Mouse (Mus musculus): ENCODE measurements around the gene Ccr4. TPM values are rescaled to one million over a fixed set of nuclear protein-coding genes. Genes with fewer than 3 reads are reported as not detected.
A peak's percentile ranks its signal among the peaks of the same experiment; 100 is the strongest.

Ccr4 gene
- polyA plus RNA-seq, 1 experiment from 2014 or later, result not detected

- Histone ChIP-seq H3K4me3 (ENCODE audit: low read depth, low read length) (no peak overlapping the region), H3K4me1 (replicated peaks; ENCODE audit: control insufficient read depth, insufficient read depth, low read length) (0 out of 2 replicates have a peak, but pooled peaks cover 2% of the 10 kb centered on the region), H3K27me3 (ENCODE audit: control insufficient read depth, insufficient read depth, low read length) (no peaks in the 10 kb centered on the region), H3K9me3 (ENCODE audit: control insufficient read depth, low read length) (no peaks in the 10 kb centered on the region), H3K27ac (ENCODE audit: low read depth, low read length) (no peak overlapping the region), H3K4me2 (replicated peaks; ENCODE audit: low read depth, low read length) (no peak overlapping the region), H3K9ac (ENCODE audit: low read depth, low read length) (no peak overlapping the region), H3K36me3 (ENCODE audit: control insufficient read depth, insufficient read depth, low read length) (no peaks in the 10 kb centered on the region)
- 95% methylated on average over 11 of the region's 11 CpGs for WGBS
- DNase-seq (ENCODE audit: low spot score), result no peak
- ATAC-seq (ENCODE audit: low FRiP score), result no peak
Measured at GRCm38 (mm10) chr9:114501913-114502312, 2.8 kb downstream of the Ccr4 start.

- Histone ChIP-seq H3K27ac (ENCODE audit: low read depth, low read length) (no peak overlapping the region), H3K4me3 (ENCODE audit: low read depth, low read length) (no peak overlapping the region), H3K9me3 (ENCODE audit: control insufficient read depth, low read length) (no peaks in the 10 kb centered on the region), H3K4me2 (replicated peaks; ENCODE audit: low read depth, low read length) (no peak overlapping the region), H3K9ac (ENCODE audit: low read depth, low read length) (no peak overlapping the region), H3K36me3 (ENCODE audit: control insufficient read depth, insufficient read depth, low read length) (no peaks in the 10 kb centered on the region), H3K27me3 (ENCODE audit: control insufficient read depth, insufficient read depth, low read length) (no peaks in the 10 kb centered on the region), H3K4me1 (replicated peaks; ENCODE audit: control insufficient read depth, insufficient read depth, low read length) (0 out of 2 replicates have a peak, but pooled peaks cover 2% of the 10 kb centered on the region)
- ATAC-seq (ENCODE audit: low FRiP score) (no peak), DNase-seq (ENCODE audit: low spot score) (no peak)
- WGBS, result 96% methylated on average over 7 of the region's 7 CpGs
Measured at GRCm38 (mm10) chr9:114501111-114501510, 3.6 kb downstream of the Ccr4 start.

GRCm38 (mm10) chr9:114499783-114500515, 4.8 kb downstream of the Ccr4 start:
- H3K4me1 ChIP-seq (replicated peaks; ENCODE audit: control insufficient read depth, insufficient read depth, low read length), result 0 out of 2 replicates have a peak, but pooled peaks cover 2% of the 10 kb centered on the region
- DNase-seq (ENCODE audit: low spot score) (peak; percentile 78), ATAC-seq (ENCODE audit: low FRiP score) (peak; percentile 51; the same call in 1 of the 2 replicates)
- no peaks in the 10 kb centered on the region for H3K9me3 ChIP-seq (ENCODE audit: control insufficient read depth, low read length)
- H3K4me3 ChIP-seq (ENCODE audit: low read depth, low read length), result no peak overlapping the region
- H3K27me3 ChIP-seq (ENCODE audit: control insufficient read depth, insufficient read depth, low read length), result no peaks in the 10 kb centered on the region
- H3K36me3 ChIP-seq (ENCODE audit: control insufficient read depth, insufficient read depth, low read length), result no peaks in the 10 kb centered on the region
- H3K4me2 ChIP-seq (replicated peaks; ENCODE audit: low read depth, low read length), result no peak overlapping the region
- WGBS, result 21% methylated on average over 15 of the region's 15 CpGs
- no peak overlapping the region for H3K27ac ChIP-seq (ENCODE audit: low read depth, low read length)
- no peak overlapping the region for H3K9ac ChIP-seq (ENCODE audit: low read depth, low read length)

GRCm38 (mm10) chr9:114498218-114498617, 6.5 kb downstream of the Ccr4 start:
- peak; percentile 67; the same call in 1 of the 2 replicates for ATAC-seq (ENCODE audit: low FRiP score)
- H3K4me2 ChIP-seq (replicated peaks; ENCODE audit: low read depth, low read length), result no peak overlapping the region

GRCm38 (mm10) chr9:114496469-114496868, 8.2 kb downstream of the Ccr4 start:
- Histone ChIP-seq H3K4me2 (replicated peaks; ENCODE audit: low read depth, low read length) (no peak overlapping the region), H3K27ac (ENCODE audit: low read depth, low read length) (no peak overlapping the region), H3K27me3 (ENCODE audit: control insufficient read depth, insufficient read depth, low read length) (no peaks in the 10 kb centered on the region), H3K36me3 (ENCODE audit: control insufficient read depth, insufficient read depth, low read length) (no peaks in the 10 kb centered on the region), H3K4me1 (replicated peaks; ENCODE audit: control insufficient read depth, insufficient read depth, low read length) (0 out of 2 replicates have a peak, but pooled peaks cover 2% of the 10 kb centered on the region), H3K4me3 (ENCODE audit: low read depth, low read length) (no peak overlapping the region), H3K9me3 (ENCODE audit: control insufficient read depth, low read length) (no peaks in the 10 kb centered on the region), H3K9ac (ENCODE audit: low read depth, low read length) (no peak overlapping the region)
- WGBS, result 86% methylated on average over 7 of the region's 7 CpGs
- DNase-seq (ENCODE audit: low spot score) (no peak), ATAC-seq (ENCODE audit: low FRiP score) (no peak)

More at GRCm38 (mm10) chr9:114498218-114498617, 6.5 kb downstream of the Ccr4 start:
- H3K27me3 ChIP-seq (ENCODE audit: control insufficient read depth, insufficient read depth, low read length), result no peaks in the 10 kb centered on the region
- H3K9me3 ChIP-seq (ENCODE audit: control insufficient read depth, low read length), result no peaks in the 10 kb centered on the region
- 0 out of 2 replicates have a peak, but pooled peaks cover 2% of the 10 kb centered on the region for H3K4me1 ChIP-seq (replicated peaks; ENCODE audit: control insufficient read depth, insufficient read depth, low read length)
- H3K9ac ChIP-seq (ENCODE audit: low read depth, low read length), result no peak overlapping the region
- H3K27ac ChIP-seq (ENCODE audit: low read depth, low read length), result no peak overlapping the region
- H3K4me3 ChIP-seq (ENCODE audit: low read depth, low read length), result no peak overlapping the region
- DNase-seq (ENCODE audit: low spot score), result peak; percentile 96
- H3K36me3 ChIP-seq (ENCODE audit: control insufficient read depth, insufficient read depth, low read length), result no peaks in the 10 kb centered on the region
- WGBS, result 13% methylated on average over 11 of the region's 11 CpGs

- no peak overlapping the region for H3K9ac ChIP-seq (ENCODE audit: low read depth, low read length)
- no peaks in the 10 kb centered on the region for H3K27me3 ChIP-seq (ENCODE audit: control insufficient read depth, insufficient read depth, low read length)
- WGBS, result 83% methylated on average over 23 of the region's 23 CpGs
- no peak overlapping the region for H3K27ac ChIP-seq (ENCODE audit: low read depth, low read length)
- H3K9me3 ChIP-seq (ENCODE audit: control insufficient read depth, low read length), result no peaks in the 10 kb centered on the region
- H3K36me3 ChIP-seq (ENCODE audit: control insufficient read depth, insufficient read depth, low read length), result no peaks in the 10 kb centered on the region
- ATAC-seq (ENCODE audit: low FRiP score) (no peak), DNase-seq (ENCODE audit: low spot score) (no peak)
- H3K4me1 ChIP-seq (replicated peaks; ENCODE audit: control insufficient read depth, insufficient read depth, low read length), result no peaks in the 10 kb centered on the region
- no peak overlapping the region for H3K4me3 ChIP-seq (ENCODE audit: low read depth, low read length)
- no peak overlapping the region for H3K4me2 ChIP-seq (replicated peaks; ENCODE audit: low read depth, low read length)
Measured at GRCm38 (mm10) chr9:114487481-114488258, 17.0 kb downstream of the Ccr4 start.

- Histone ChIP-seq H3K27me3 (ENCODE audit: control insufficient read depth, insufficient read depth, low read length) (no peaks in the 10 kb centered on the region), H3K36me3 (ENCODE audit: control insufficient read depth, insufficient read depth, low read length) (no peaks in the 10 kb centered on the region), H3K9ac (ENCODE audit: low read depth, low read length) (no peak overlapping the region), H3K27ac (ENCODE audit: low read depth, low read length) (no peak overlapping the region), H3K4me1 (replicated peaks; ENCODE audit: control insufficient read depth, insufficient read depth, low read length) (no peaks in the 10 kb centered on the region), H3K9me3 (ENCODE audit: control insufficient read depth, low read length) (no peaks in the 10 kb centered on the region), H3K4me2 (replicated peaks; ENCODE audit: low read depth, low read length) (no peak overlapping the region), H3K4me3 (ENCODE audit: low read depth, low read length) (no peak overlapping the region)
- ATAC-seq (ENCODE audit: low FRiP score), result no peak
- DNase-seq (ENCODE audit: low spot score), result no peak
- WGBS, result 80% methylated on average over 4 of the region's 4 CpGs
Measured at GRCm38 (mm10) chr9:114486808-114487207, 17.9 kb downstream of the Ccr4 start.

GRCm38 (mm10) chr9:114484771-114485170, 19.9 kb downstream of the Ccr4 start:
- Histone ChIP-seq H3K9ac (ENCODE audit: low read depth, low read length) (no peak overlapping the region), H3K4me2 (replicated peaks; ENCODE audit: low read depth, low read length) (no peak overlapping the region), H3K27me3 (ENCODE audit: control insufficient read depth, insufficient read depth, low read length) (no peaks in the 10 kb centered on the region), H3K27ac (ENCODE audit: low read depth, low read length) (no peak overlapping the region), H3K4me3 (ENCODE audit: low read depth, low read length) (no peak overlapping the region), H3K9me3 (ENCODE audit: control insufficient read depth, low read length) (no peaks in the 10 kb centered on the region), H3K4me1 (replicated peaks; ENCODE audit: control insufficient read depth, insufficient read depth, low read length) (no peaks in the 10 kb centered on the region), H3K36me3 (ENCODE audit: control insufficient read depth, insufficient read depth, low read length) (no peaks in the 10 kb centered on the region)
- DNase-seq (ENCODE audit: low spot score) (no peak), ATAC-seq (ENCODE audit: low FRiP score) (no peak)
- 86% methylated on average over 5 of the region's 5 CpGs for WGBS

Data from hindbrain, embryonic 11.5 days (tissue).